Mouse (Mus musculus): ENCODE measurements around the gene Vapa. TPM values are rescaled to one million over a fixed set of nuclear protein-coding genes. Genes with fewer than 3 reads are reported as not detected.
A peak's percentile ranks its signal among the peaks of the same experiment; 100 is the strongest.

The Vapa gene
- polyA plus RNA-seq, 1 experiment from 2014 or later = 244 TPM

GRCm38 (mm10) chr17:65594687-65595086 lies 18.7 kb downstream of the Vapa start:
- no peak overlapping the region for H3K4me3 ChIP-seq (replicated peaks)
- no peak for ATAC-seq
- H3K9ac ChIP-seq (replicated peaks) = no peak overlapping the region
- H3K27me3 ChIP-seq = no peaks in the 10 kb centered on the region
- peaks cover 13% of the 10 kb centered on the region for H3K4me1 ChIP-seq (replicated peaks)
- WGBS = 91% methylated on average over 8 of the region's 8 CpGs
- H3K9me3 ChIP-seq = no peaks in the 10 kb centered on the region
- peaks cover 12% of the 10 kb centered on the region for H3K36me3 ChIP-seq
- H3K27ac ChIP-seq = no peak overlapping the region
- H3K4me2 ChIP-seq (replicated peaks) = no peak overlapping the region

- no peak overlapping the region for H3K9ac ChIP-seq (replicated peaks)
- H3K4me1 ChIP-seq (replicated peaks) = no peaks in the 10 kb centered on the region
- WGBS = 91% methylated on average over 3 of the region's 3 CpGs
- no peak for ATAC-seq
- H3K9me3 ChIP-seq = no peaks in the 10 kb centered on the region
- H3K36me3 ChIP-seq = peaks cover 18% of the 10 kb centered on the region
- no peaks in the 10 kb centered on the region for H3K27me3 ChIP-seq
- H3K27ac ChIP-seq = no peak overlapping the region
- H3K4me3 ChIP-seq (replicated peaks) = no peak overlapping the region
- H3K4me2 ChIP-seq (replicated peaks) = no peak overlapping the region
Observed at GRCm38 (mm10) chr17:65586892-65587291, 26.5 kb downstream of the Vapa start.

- H3K4me1 ChIP-seq (replicated peaks) = no peaks in the 10 kb centered on the region
- no peak overlapping the region for H3K4me2 ChIP-seq (replicated peaks)
- H3K9ac ChIP-seq (replicated peaks) = no peak overlapping the region
- H3K9me3 ChIP-seq = no peaks in the 10 kb centered on the region
- no peak overlapping the region for H3K4me3 ChIP-seq (replicated peaks)
- WGBS = 90% methylated on average over 5 of the region's 5 CpGs
- peaks cover 25% of the 10 kb centered on the region for H3K36me3 ChIP-seq
- ATAC-seq = no peak
- H3K27ac ChIP-seq = no peak overlapping the region
- no peaks in the 10 kb centered on the region for H3K27me3 ChIP-seq
Observed at GRCm38 (mm10) chr17:65581440-65581839, 31.9 kb downstream of the Vapa start.

- no peaks in the 10 kb centered on the region for H3K27me3 ChIP-seq
- no peak overlapping the region for H3K9ac ChIP-seq (replicated peaks)
- H3K9me3 ChIP-seq = no peaks in the 10 kb centered on the region
- WGBS = 94% methylated on average over 7 of the region's 7 CpGs
- H3K4me2 ChIP-seq (replicated peaks) = no peak overlapping the region
- H3K27ac ChIP-seq = no peak overlapping the region
- H3K36me3 ChIP-seq = peaks cover 25% of the 10 kb centered on the region
- no peak for ATAC-seq
- no peaks in the 10 kb centered on the region for H3K4me1 ChIP-seq (replicated peaks)
- no peak overlapping the region for H3K4me3 ChIP-seq (replicated peaks)
Observed at GRCm38 (mm10) chr17:65579766-65580165, 33.6 kb downstream of the Vapa start.

- Histone ChIP-seq H3K27me3 (no peaks in the 10 kb centered on the region), H3K4me3 (replicated peaks) (no peak overlapping the region), H3K9me3 (no peaks in the 10 kb centered on the region), H3K36me3 (peaks cover 14% of the 10 kb centered on the region), H3K9ac (replicated peaks) (no peak overlapping the region), H3K27ac (no peak overlapping the region), H3K4me1 (replicated peaks) (no peaks in the 10 kb centered on the region), H3K4me2 (replicated peaks) (no peak overlapping the region)
- 0 out of 2 replicates have a peak, but pooled peaks have one; percentile 64 for ATAC-seq
- WGBS = 91% methylated on average over 1 of the region's 1 CpGs
Observed at GRCm38 (mm10) chr17:65575339-65575738, 38.0 kb downstream of the Vapa start.

GRCm38 (mm10) chr17:65574850-65575249 lies 38.5 kb downstream of the Vapa start:
- 88% methylated on average over 8 of the region's 8 CpGs for WGBS
- Histone ChIP-seq H3K4me3 (replicated peaks) (no peak overlapping the region), H3K4me1 (replicated peaks) (no peaks in the 10 kb centered on the region), H3K9me3 (no peaks in the 10 kb centered on the region), H3K27ac (no peak overlapping the region), H3K36me3 (peaks cover 11% of the 10 kb centered on the region), H3K9ac (replicated peaks) (no peak overlapping the region), H3K4me2 (replicated peaks) (no peak overlapping the region), H3K27me3 (no peaks in the 10 kb centered on the region)
- ATAC-seq = peak; percentile 43; the same call in 1 of the 2 replicates

GRCm38 (mm10) chr17:65571866-65572265 lies 41.5 kb downstream of the Vapa start:
- Histone ChIP-seq H3K36me3 (no peaks in the 10 kb centered on the region), H3K27ac (no peak overlapping the region), H3K4me3 (replicated peaks) (no peak overlapping the region), H3K4me2 (replicated peaks) (no peak overlapping the region), H3K9ac (replicated peaks) (no peak overlapping the region), H3K27me3 (no peaks in the 10 kb centered on the region), H3K4me1 (replicated peaks) (no peaks in the 10 kb centered on the region), H3K9me3 (no peaks in the 10 kb centered on the region)
- WGBS = 90% methylated on average over 9 of the region's 9 CpGs
- ATAC-seq = no peak

GRCm38 (mm10) chr17:65571466-65571865 lies 41.9 kb downstream of the Vapa start:
- 87% methylated on average over 8 of the region's 8 CpGs for WGBS

GRCm38 (mm10) chr17:65564189-65564588 lies 49.2 kb downstream of the Vapa start:
- Histone ChIP-seq H3K9me3 (no peaks in the 10 kb centered on the region), H3K4me2 (replicated peaks) (no peak overlapping the region), H3K27ac (no peak overlapping the region), H3K27me3 (0 out of 2 replicates have a peak, but pooled peaks cover 4% of the 10 kb centered on the region), H3K9ac (replicated peaks) (no peak overlapping the region), H3K36me3 (no peaks in the 10 kb centered on the region), H3K4me3 (replicated peaks) (no peak overlapping the region), H3K4me1 (replicated peaks) (no peaks in the 10 kb centered on the region)
- 72% methylated on average over 5 of the region's 5 CpGs for WGBS
- no peak for ATAC-seq

More at GRCm38 (mm10) chr17:65571466-65571865, 41.9 kb downstream of the Vapa start:
- Histone ChIP-seq H3K4me1 (replicated peaks) (no peaks in the 10 kb centered on the region), H3K27me3 (no peaks in the 10 kb centered on the region), H3K27ac (no peak overlapping the region), H3K4me2 (replicated peaks) (no peak overlapping the region), H3K9ac (replicated peaks) (no peak overlapping the region), H3K9me3 (no peaks in the 10 kb centered on the region), H3K36me3 (no peaks in the 10 kb centered on the region), H3K4me3 (replicated peaks) (no peak overlapping the region)
- no peak for ATAC-seq

- no peaks in the 10 kb centered on the region for H3K36me3 ChIP-seq
- H3K4me2 ChIP-seq (replicated peaks) = no peak overlapping the region
- 0 out of 2 replicates have a peak, but pooled peaks cover 4% of the 10 kb centered on the region for H3K27me3 ChIP-seq
- no peak overlapping the region for H3K9ac ChIP-seq (replicated peaks)
- H3K4me1 ChIP-seq (replicated peaks) = 0 out of 2 replicates have a peak, but pooled peaks cover 7% of the 10 kb centered on the region
- H3K4me3 ChIP-seq (replicated peaks) = no peak overlapping the region
- 68% methylated on average over 6 of the region's 6 CpGs for WGBS
- no peaks in the 10 kb centered on the region for H3K9me3 ChIP-seq
- no peak for ATAC-seq
- H3K27ac ChIP-seq = no peak overlapping the region
Observed at GRCm38 (mm10) chr17:65563345-65563744, 50.0 kb downstream of the Vapa start.

GRCm38 (mm10) chr17:65562761-65563160 lies 50.6 kb downstream of the Vapa start:
- H3K27ac ChIP-seq = no peak overlapping the region
- no peak overlapping the region for H3K4me2 ChIP-seq (replicated peaks)
- no peak overlapping the region for H3K9ac ChIP-seq (replicated peaks)
- H3K27me3 ChIP-seq = 0 out of 2 replicates have a peak, but pooled peaks cover 4% of the 10 kb centered on the region
- H3K4me3 ChIP-seq (replicated peaks) = no peak overlapping the region
- 0 out of 2 replicates have a peak, but pooled peaks cover 7% of the 10 kb centered on the region for H3K4me1 ChIP-seq (replicated peaks)
- H3K9me3 ChIP-seq = no peaks in the 10 kb centered on the region
- WGBS = 7% methylated on average over 5 of the region's 5 CpGs
- H3K36me3 ChIP-seq = no peaks in the 10 kb centered on the region
- ATAC-seq = no peak

- Histone ChIP-seq H3K9ac (replicated peaks) (no peak overlapping the region), H3K4me3 (replicated peaks) (no peak overlapping the region), H3K36me3 (no peaks in the 10 kb centered on the region), H3K9me3 (no peaks in the 10 kb centered on the region), H3K27me3 (0 out of 2 replicates have a peak, but pooled peaks cover 4% of the 10 kb centered on the region), H3K4me2 (replicated peaks) (no peak overlapping the region), H3K4me1 (replicated peaks) (0 out of 2 replicates have a peak, but pooled peaks cover 7% of the 10 kb centered on the region), H3K27ac (no peak overlapping the region)
- 83% methylated on average over 6 of the region's 6 CpGs for WGBS
- no peak for ATAC-seq
Observed at GRCm38 (mm10) chr17:65561361-65562015, 51.9 kb downstream of the Vapa start.

All from midbrain, embryonic 13.5 days (tissue).